Mouse (Mus musculus): ENCODE measurements at regions not wholly inside any gene's neighbourhood (a gene's known extent, or its start where the extent isn't known, plus 50 kb on each side); places are given as distances from the start of the nearest gene placed in this dataset.

- ATAC-seq (ENCODE audit: insufficient read depth, low read depth): no peak
- Histone ChIP-seq H3K9ac (replicated peaks; ENCODE audit: low read depth, low read length) (no peak overlapping the region), H3K9me3 (replicated peaks; ENCODE audit: control insufficient read depth, low read length) (no peaks in the 10 kb centered on the region), H3K27me3 (ENCODE audit: control insufficient read depth, insufficient read depth, low read length) (no peaks in the 10 kb centered on the region), H3K4me2 (ENCODE audit: low read depth, low read length) (no peak overlapping the region), H3K36me3 (replicated peaks; ENCODE audit: control insufficient read depth, insufficient read depth, low read length) (no peaks in the 10 kb centered on the region), H3K4me3 (ENCODE audit: low read depth, low read length) (no peak overlapping the region), H3K27ac (ENCODE audit: low read depth) (no peak overlapping the region), H3K4me1 (ENCODE audit: control insufficient read depth, insufficient read depth) (no peaks in the 10 kb centered on the region)
- TF ChIP-seq EP300 (IDR thresholded peaks at IDR 0.05; ENCODE audit: low read depth) (no peak), CTCF (IDR thresholded peaks at IDR 0.05; ENCODE audit: low read depth) (no peak)
- no peak for DNase-seq (ENCODE audit: low spot score)
- WGBS: 81% methylated on average over 4 of the region's 4 CpGs
Measured at GRCm38 (mm10) chr1:185605996-185606395, 151.3 kb downstream of the Slc30a10 start.

- no peaks in the 10 kb centered on the region for H3K4me1 ChIP-seq (ENCODE audit: control insufficient read depth, insufficient read depth)
- H3K4me2 ChIP-seq (ENCODE audit: low read depth, low read length): no peak overlapping the region
- 86% methylated on average over 5 of the region's 5 CpGs for WGBS
- no peak for ATAC-seq (ENCODE audit: insufficient read depth, low read depth)
- H3K9ac ChIP-seq (replicated peaks; ENCODE audit: low read depth, low read length): no peak overlapping the region
- no peak overlapping the region for H3K4me3 ChIP-seq (ENCODE audit: low read depth, low read length)
- H3K9me3 ChIP-seq (replicated peaks; ENCODE audit: control insufficient read depth, low read length): no peaks in the 10 kb centered on the region
- no peak overlapping the region for H3K27ac ChIP-seq (ENCODE audit: low read depth)
- H3K27me3 ChIP-seq (ENCODE audit: control insufficient read depth, insufficient read depth, low read length): no peaks in the 10 kb centered on the region
- H3K36me3 ChIP-seq (replicated peaks; ENCODE audit: control insufficient read depth, insufficient read depth, low read length): no peaks in the 10 kb centered on the region
- no peak for TF ChIP-seq CTCF (IDR thresholded peaks at IDR 0.05; ENCODE audit: low read depth)
- no peak for TF ChIP-seq EP300 (IDR thresholded peaks at IDR 0.05; ENCODE audit: low read depth)
- no peak for DNase-seq (ENCODE audit: low spot score)
Measured at GRCm38 (mm10) chr1:185607611-185608010, 153.0 kb downstream of the Slc30a10 start.

- no peaks in the 10 kb centered on the region for H3K27me3 ChIP-seq (ENCODE audit: control insufficient read depth, insufficient read depth, low read length)
- H3K4me2 ChIP-seq (ENCODE audit: low read depth, low read length): no peak overlapping the region
- no peaks in the 10 kb centered on the region for H3K4me1 ChIP-seq (ENCODE audit: control insufficient read depth, insufficient read depth)
- WGBS: 92% methylated on average over 3 of the region's 3 CpGs
- H3K4me3 ChIP-seq (ENCODE audit: low read depth, low read length): no peak overlapping the region
- no peaks in the 10 kb centered on the region for H3K36me3 ChIP-seq (replicated peaks; ENCODE audit: control insufficient read depth, insufficient read depth, low read length)
- TF ChIP-seq EP300 (IDR thresholded peaks at IDR 0.05; ENCODE audit: low read depth) (no peak), CTCF (IDR thresholded peaks at IDR 0.05; ENCODE audit: low read depth) (no peak)
- H3K9ac ChIP-seq (replicated peaks; ENCODE audit: low read depth, low read length): no peak overlapping the region
- H3K27ac ChIP-seq (ENCODE audit: low read depth): no peak overlapping the region
- no peak for DNase-seq (ENCODE audit: low spot score)
- no peaks in the 10 kb centered on the region for H3K9me3 ChIP-seq (replicated peaks; ENCODE audit: control insufficient read depth, low read length)
- no peak for ATAC-seq (ENCODE audit: insufficient read depth, low read depth)
Measured at GRCm38 (mm10) chr1:185608440-185608839, 153.8 kb downstream of the Slc30a10 start.

GRCm38 (mm10) chr1:185610586-185610985 lies 155.9 kb downstream of the Slc30a10 start:
- no peak overlapping the region for H3K27ac ChIP-seq (ENCODE audit: low read depth)
- TF ChIP-seq CTCF (IDR thresholded peaks at IDR 0.05; ENCODE audit: low read depth) (no peak), EP300 (IDR thresholded peaks at IDR 0.05; ENCODE audit: low read depth) (no peak)
- ATAC-seq (ENCODE audit: insufficient read depth, low read depth) (no peak), DNase-seq (ENCODE audit: low spot score) (peak; percentile 16)
- WGBS: 17% methylated on average over 3 of the region's 3 CpGs
- no peaks in the 10 kb centered on the region for H3K27me3 ChIP-seq (ENCODE audit: control insufficient read depth, insufficient read depth, low read length)
- H3K36me3 ChIP-seq (replicated peaks; ENCODE audit: control insufficient read depth, insufficient read depth, low read length): no peaks in the 10 kb centered on the region
- no peak overlapping the region for H3K9ac ChIP-seq (replicated peaks; ENCODE audit: low read depth, low read length)
- no peaks in the 10 kb centered on the region for H3K9me3 ChIP-seq (replicated peaks; ENCODE audit: control insufficient read depth, low read length)
- no peaks in the 10 kb centered on the region for H3K4me1 ChIP-seq (ENCODE audit: control insufficient read depth, insufficient read depth)
- no peak overlapping the region for H3K4me3 ChIP-seq (ENCODE audit: low read depth, low read length)
- H3K4me2 ChIP-seq (ENCODE audit: low read depth, low read length): no peak overlapping the region

GRCm38 (mm10) chr1:185615819-185616429 lies 161.3 kb downstream of the Slc30a10 start:
- 15% methylated on average over 10 of the region's 10 CpGs for WGBS
- H3K4me1 ChIP-seq (ENCODE audit: control insufficient read depth, insufficient read depth): no peaks in the 10 kb centered on the region; the same call in 1 of the 2 replicates
- TF ChIP-seq CTCF (IDR thresholded peaks at IDR 0.05; ENCODE audit: low read depth) (no peak), EP300 (IDR thresholded peaks at IDR 0.05; ENCODE audit: low read depth) (no peak)
- H3K27ac ChIP-seq (ENCODE audit: low read depth): no peak overlapping the region
- no peak overlapping the region for H3K4me3 ChIP-seq (ENCODE audit: low read depth, low read length)
- DNase-seq (ENCODE audit: low spot score) (no peak), ATAC-seq (ENCODE audit: insufficient read depth, low read depth) (no peak)
- peak overlapping the region; percentile 15; the same call in 1 of the 2 replicates for H3K4me2 ChIP-seq (ENCODE audit: low read depth, low read length)
- no peaks in the 10 kb centered on the region for H3K9me3 ChIP-seq (replicated peaks; ENCODE audit: control insufficient read depth, low read length)
- no peaks in the 10 kb centered on the region for H3K27me3 ChIP-seq (ENCODE audit: control insufficient read depth, insufficient read depth, low read length)
- H3K36me3 ChIP-seq (replicated peaks; ENCODE audit: control insufficient read depth, insufficient read depth, low read length): no peaks in the 10 kb centered on the region
- no peak overlapping the region for H3K9ac ChIP-seq (replicated peaks; ENCODE audit: low read depth, low read length)

GRCm38 (mm10) chr1:185617691-185618090 lies 163.0 kb downstream of the Slc30a10 start:
- Histone ChIP-seq H3K4me2 (ENCODE audit: low read depth, low read length) (no peak overlapping the region), H3K4me3 (ENCODE audit: low read depth, low read length) (no peak overlapping the region), H3K27ac (ENCODE audit: low read depth) (no peak overlapping the region), H3K4me1 (ENCODE audit: control insufficient read depth, insufficient read depth) (no peaks in the 10 kb centered on the region; the same call in 1 of the 2 replicates), H3K9ac (replicated peaks; ENCODE audit: low read depth, low read length) (no peak overlapping the region), H3K27me3 (ENCODE audit: control insufficient read depth, insufficient read depth, low read length) (no peaks in the 10 kb centered on the region), H3K36me3 (replicated peaks; ENCODE audit: control insufficient read depth, insufficient read depth, low read length) (no peaks in the 10 kb centered on the region), H3K9me3 (replicated peaks; ENCODE audit: control insufficient read depth, low read length) (no peaks in the 10 kb centered on the region)
- ATAC-seq (ENCODE audit: insufficient read depth, low read depth) (no peak), DNase-seq (ENCODE audit: low spot score) (no peak)
- no peak for TF ChIP-seq CTCF (IDR thresholded peaks at IDR 0.05; ENCODE audit: low read depth)
- no peak for TF ChIP-seq EP300 (IDR thresholded peaks at IDR 0.05; ENCODE audit: low read depth)
- WGBS: 88% methylated on average over 4 of the region's 4 CpGs
